Mouse (Mus musculus) hindbrain, embryonic 15.5 days (tissue): ENCODE measurements around the gene Hmcn1. TPM values are rescaled to one million over a fixed set of nuclear protein-coding genes. Genes with fewer than 3 reads are reported as not detected.

Source experiments
- ATAC-seq: fragments of 200-750 bp; cut with Nextera tagmentation; 2 replicates; pipeline ENCODE4 v1.8.0; 2017; ENCODE audit warnings: low read depth, moderate number of reproducible peaks, moderate TSS enrichment; ENCODE audit not compliant: low FRiP score
- H3K27ac ChIP-seq: fragments of 300-500 bp; sonication (generic); replicated peaks from 2 replicates; pipeline ENCODE4 v1.5.1; 2015; ENCODE audit warnings: mild to moderate bottlenecking, inconsistent platforms
- H3K27me3 ChIP-seq: fragments of 300-500 bp; sonication (generic); 2 replicates; pipeline ENCODE4 v1.6.1; 2015; ENCODE audit warnings: control low read depth, inconsistent platforms
- H3K36me3 ChIP-seq: fragments of 300-500 bp; sonication (generic); 2 replicates; pipeline ENCODE4 v1.6.1; 2015; ENCODE audit warnings: control low read depth, inconsistent platforms
- H3K4me1 ChIP-seq: fragments of 300-500 bp; sonication (generic); replicated peaks from 2 replicates; pipeline ENCODE4 v1.6.1; 2015; ENCODE audit warnings: control low read depth, inconsistent platforms
- H3K4me2 ChIP-seq: fragments of 300-500 bp; sonication (generic); 2 replicates; pipeline ENCODE4 v1.6.1; 2015; ENCODE audit warnings: moderate library complexity, mild to moderate bottlenecking, inconsistent platforms
- H3K4me3 ChIP-seq: fragments of 300-500 bp; sonication (generic); 2 replicates; pipeline ENCODE4 v1.5.1; 2015; ENCODE audit warnings: mild to moderate bottlenecking, inconsistent platforms
- H3K9ac ChIP-seq: fragments of 300-500 bp; sonication (generic); 2 replicates; pipeline ENCODE4 v1.6.1; 2015; ENCODE audit warnings: inconsistent platforms
- H3K9me3 ChIP-seq: fragments of 300-500 bp; sonication (generic); 2 replicates; pipeline ENCODE4 v1.6.1; 2016; ENCODE audit warnings: control low read depth, inconsistent platforms
- WGBS: fragments of 180-500 bp; shearing (Covaris S2); methylation state at CpG from one replicate; pipeline ENCODE4 v1.1.7; 2015; 5-methylcytosine and 5-hydroxymethylcytosine counted together
- polyA plus RNA-seq: library from polyadenylated mRNA; unstranded; fragments of >200 nt; fragmentation: Nextera tagmentation; extraction: Ambion mirVana; gene quantifications from 2 replicates; pipeline ENCODE4 v1.2.1, GENCODE M21; 2015

Hmcn1 gene
- polyA plus RNA-seq, 1 experiment from 2014 or later = 1.3 TPM

GRCm38 (mm10) chr1:150984888-150985287 is 8.3 kb downstream of the Hmcn1 start:
- H3K27ac ChIP-seq = no peak overlapping the region
- H3K4me2 ChIP-seq = no peak overlapping the region
- H3K4me1 ChIP-seq = no peaks in the 10 kb centered on the region
- H3K27me3 ChIP-seq = no peaks in the 10 kb centered on the region
- 69% methylated on average over 4 of the region's 4 CpGs for WGBS
- no peak for ATAC-seq
- no peak overlapping the region for H3K4me3 ChIP-seq
- no peaks in the 10 kb centered on the region for H3K9me3 ChIP-seq
- no peaks in the 10 kb centered on the region for H3K36me3 ChIP-seq
- no peak overlapping the region for H3K9ac ChIP-seq

GRCm38 (mm10) chr1:150984092-150984503 is 9.1 kb downstream of the Hmcn1 start:
- Histone ChIP-seq H3K4me2 (no peak overlapping the region), H3K27me3 (no peaks in the 10 kb centered on the region), H3K4me1 (no peaks in the 10 kb centered on the region), H3K9ac (no peak overlapping the region), H3K9me3 (no peaks in the 10 kb centered on the region), H3K36me3 (no peaks in the 10 kb centered on the region), H3K27ac (no peak overlapping the region), H3K4me3 (no peak overlapping the region)
- ATAC-seq = no peak
- 90% methylated on average over 6 of the region's 6 CpGs for WGBS

GRCm38 (mm10) chr1:150978651-150979050 is 14.6 kb downstream of the Hmcn1 start:
- H3K4me1 ChIP-seq = peaks cover 10% of the 10 kb centered on the region
- H3K9me3 ChIP-seq = no peaks in the 10 kb centered on the region
- ATAC-seq = no peak
- no peaks in the 10 kb centered on the region for H3K27me3 ChIP-seq
- H3K9ac ChIP-seq = no peak overlapping the region
- no peaks in the 10 kb centered on the region for H3K36me3 ChIP-seq
- H3K4me3 ChIP-seq = no peak overlapping the region
- WGBS = 94% methylated on average over 3 of the region's 3 CpGs
- no peak overlapping the region for H3K27ac ChIP-seq
- no peak overlapping the region for H3K4me2 ChIP-seq

- no peak for ATAC-seq
- H3K9me3 ChIP-seq = no peaks in the 10 kb centered on the region
- H3K27ac ChIP-seq = peak overlapping the region; percentile 57; the same call in 1 of the 2 replicates
- WGBS = 19% methylated on average over 2 of the region's 2 CpGs
- H3K4me3 ChIP-seq = no peak overlapping the region
- H3K27me3 ChIP-seq = no peaks in the 10 kb centered on the region
- no peaks in the 10 kb centered on the region for H3K36me3 ChIP-seq
- no peak overlapping the region for H3K9ac ChIP-seq
- H3K4me2 ChIP-seq = no peak overlapping the region
- peaks cover 10% of the 10 kb centered on the region for H3K4me1 ChIP-seq
Measured at GRCm38 (mm10) chr1:150976263-150976662, 17.0 kb downstream of the Hmcn1 start.

GRCm38 (mm10) chr1:150959486-150960074 is 33.7 kb downstream of the Hmcn1 start:
- no peak overlapping the region for H3K4me2 ChIP-seq
- no peak overlapping the region for H3K27ac ChIP-seq
- no peaks in the 10 kb centered on the region for H3K9me3 ChIP-seq
- H3K9ac ChIP-seq = no peak overlapping the region
- no peaks in the 10 kb centered on the region for H3K27me3 ChIP-seq
- ATAC-seq = no peak
- H3K4me3 ChIP-seq = no peak overlapping the region
- WGBS = 57% methylated on average over 5 of the region's 5 CpGs
- H3K4me1 ChIP-seq = no peaks in the 10 kb centered on the region
- no peaks in the 10 kb centered on the region for H3K36me3 ChIP-seq

GRCm38 (mm10) chr1:150951004-150951403 is 42.2 kb downstream of the Hmcn1 start:
- Histone ChIP-seq H3K27ac (no peak overlapping the region), H3K4me2 (no peak overlapping the region), H3K27me3 (no peaks in the 10 kb centered on the region), H3K4me3 (no peak overlapping the region), H3K9me3 (no peaks in the 10 kb centered on the region), H3K9ac (no peak overlapping the region), H3K4me1 (peaks cover 6% of the 10 kb centered on the region; the same call in 1 of the 2 replicates), H3K36me3 (no peaks in the 10 kb centered on the region)
- no peak for ATAC-seq
- WGBS = 90% methylated on average over 5 of the region's 5 CpGs

- no peak overlapping the region for H3K4me2 ChIP-seq
- 14% methylated on average over 3 of the region's 3 CpGs for WGBS
- no peaks in the 10 kb centered on the region for H3K9me3 ChIP-seq
- ATAC-seq = peak; percentile 93
- H3K4me3 ChIP-seq = no peak overlapping the region
- H3K27ac ChIP-seq = no peak overlapping the region
- H3K27me3 ChIP-seq = no peaks in the 10 kb centered on the region
- no peak overlapping the region for H3K9ac ChIP-seq
- H3K4me1 ChIP-seq = peaks cover 6% of the 10 kb centered on the region; the same call in 1 of the 2 replicates
- no peaks in the 10 kb centered on the region for H3K36me3 ChIP-seq
Measured at GRCm38 (mm10) chr1:150950046-150950445, 43.2 kb downstream of the Hmcn1 start.

- Histone ChIP-seq H3K4me1 (peaks cover 6% of the 10 kb centered on the region; the same call in 1 of the 2 replicates), H3K27me3 (no peaks in the 10 kb centered on the region), H3K36me3 (no peaks in the 10 kb centered on the region), H3K9me3 (no peaks in the 10 kb centered on the region), H3K4me2 (no peak overlapping the region), H3K27ac (no peak overlapping the region), H3K9ac (no peak overlapping the region), H3K4me3 (no peak overlapping the region)
- ATAC-seq = no peak
- WGBS = 56% methylated on average over 2 of the region's 2 CpGs
Measured at GRCm38 (mm10) chr1:150948911-150949310, 44.3 kb downstream of the Hmcn1 start.

GRCm38 (mm10) chr1:150943601-150944000 is 49.6 kb downstream of the Hmcn1 start:
- H3K27me3 ChIP-seq = no peaks in the 10 kb centered on the region
- H3K27ac ChIP-seq = no peak overlapping the region
- 37% methylated on average over 2 of the region's 2 CpGs for WGBS
- no peak overlapping the region for H3K9ac ChIP-seq
- no peak overlapping the region for H3K4me2 ChIP-seq
- no peaks in the 10 kb centered on the region for H3K4me1 ChIP-seq
- no peaks in the 10 kb centered on the region for H3K36me3 ChIP-seq
- ATAC-seq = no peak
- no peak overlapping the region for H3K4me3 ChIP-seq
- H3K9me3 ChIP-seq = no peaks in the 10 kb centered on the region

GRCm38 (mm10) chr1:150942143-150942542 is 51.1 kb downstream of the Hmcn1 start:
- H3K27me3 ChIP-seq = no peaks in the 10 kb centered on the region
- 82% methylated on average over 2 of the region's 2 CpGs for WGBS
- no peak overlapping the region for H3K4me3 ChIP-seq
- no peaks in the 10 kb centered on the region for H3K4me1 ChIP-seq
- no peak overlapping the region for H3K27ac ChIP-seq
- H3K9ac ChIP-seq = no peak overlapping the region
- no peak for ATAC-seq
- H3K4me2 ChIP-seq = no peak overlapping the region
- H3K9me3 ChIP-seq = no peaks in the 10 kb centered on the region
- no peaks in the 10 kb centered on the region for H3K36me3 ChIP-seq

- Histone ChIP-seq H3K27me3 (no peaks in the 10 kb centered on the region), H3K4me1 (no peaks in the 10 kb centered on the region), H3K9me3 (no peaks in the 10 kb centered on the region), H3K27ac (no peak overlapping the region), H3K36me3 (no peaks in the 10 kb centered on the region), H3K9ac (no peak overlapping the region), H3K4me3 (no peak overlapping the region), H3K4me2 (no peak overlapping the region)
- 82% methylated on average over 4 of the region's 4 CpGs for WGBS
- ATAC-seq = no peak
Measured at GRCm38 (mm10) chr1:150936821-150937220, 56.4 kb downstream of the Hmcn1 start.

GRCm38 (mm10) chr1:150933616-150934015 is 59.6 kb downstream of the Hmcn1 start:
- H3K4me3 ChIP-seq = no peak overlapping the region
- H3K9ac ChIP-seq = no peak overlapping the region
- 64% methylated on average over 9 of the region's 9 CpGs for WGBS
- 0 out of 2 replicates have a peak overlapping the region, but pooled peaks have one; percentile 0 for H3K4me2 ChIP-seq
- H3K27ac ChIP-seq = no peak overlapping the region
- no peaks in the 10 kb centered on the region for H3K27me3 ChIP-seq
- no peaks in the 10 kb centered on the region for H3K9me3 ChIP-seq
- no peaks in the 10 kb centered on the region for H3K36me3 ChIP-seq
- no peak for ATAC-seq
- H3K4me1 ChIP-seq = no peaks in the 10 kb centered on the region

- WGBS = 90% methylated on average over 9 of the region's 9 CpGs
- no peaks in the 10 kb centered on the region for H3K9me3 ChIP-seq
- H3K4me3 ChIP-seq = no peak overlapping the region
- ATAC-seq = no peak
- no peak overlapping the region for H3K27ac ChIP-seq
- no peaks in the 10 kb centered on the region for H3K4me1 ChIP-seq
- no peak overlapping the region for H3K4me2 ChIP-seq
- H3K27me3 ChIP-seq = no peaks in the 10 kb centered on the region
- no peaks in the 10 kb centered on the region for H3K36me3 ChIP-seq
- H3K9ac ChIP-seq = no peak overlapping the region
Measured at GRCm38 (mm10) chr1:150920860-150921259, 72.4 kb downstream of the Hmcn1 start.
